Mouse (Mus musculus) brain, embryonic 14.5 days (tissue): ENCODE measurements around the gene Npepps.

Experiments used
- CTCF ChIP-seq: fragments of 200-500 bp; IDR thresholded peaks from 2 replicates; pipeline ENCODE4 v1.5.1; 2012; ENCODE audit warnings: inconsistent platforms, mild to moderate bottlenecking, moderate library complexity, borderline replicate concordance; ENCODE audit not compliant: insufficient read depth, insufficient read length; ENCODE audit errors: extremely low read depth
- POLR2A ChIP-seq: fragments of 200-500 bp; IDR thresholded peaks from 2 replicates; pipeline ENCODE4 v1.6.1; 2012; ENCODE audit warnings: mild to moderate bottlenecking, inconsistent platforms, borderline replicate concordance; ENCODE audit not compliant: poor library complexity, insufficient read depth, insufficient read length, severe bottlenecking; ENCODE audit errors: extremely low read depth

DNA sequence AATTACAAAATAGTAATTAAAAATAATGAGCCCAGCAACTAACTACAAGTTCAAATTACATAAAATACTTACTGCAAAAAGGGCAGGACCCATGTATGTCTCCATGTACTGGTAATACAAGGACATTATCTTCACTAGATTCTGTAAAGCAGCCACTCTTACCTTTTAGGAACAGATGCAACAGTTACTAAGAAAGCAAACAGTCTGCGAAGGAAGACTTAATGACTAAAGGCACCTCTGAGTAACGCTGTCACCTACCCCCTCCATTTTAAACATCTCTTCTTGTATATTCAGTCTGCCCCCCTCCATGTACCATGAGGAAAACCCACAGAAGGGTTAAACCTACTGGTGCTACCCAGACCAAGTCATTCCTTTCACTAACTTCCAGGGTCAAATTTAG lies 102.2 kb downstream of the Npepps start:
- TF ChIP-seq CTCF (no peak), POLR2A (no peak)
